Mouse (Mus musculus) CH12.LX (cell line): ENCODE results near the gene Gm11037. TPM values are rescaled to one million over a fixed set of nuclear protein-coding genes. Genes with fewer than 3 reads are reported as not detected.

ENCODE experiments used
- DNase-seq: peaks from one replicate; pipeline ENCODE4 v3.0.0-alpha.2; 2013; ENCODE audit errors: extremely low read depth
- H3K27ac ChIP-seq: 2 replicates; pipeline ENCODE4 v1.5.1; 2012; ENCODE audit warnings: low read depth, mild to moderate bottlenecking, control low read depth, moderate library complexity; ENCODE audit not compliant: insufficient read depth
- H3K27me3 ChIP-seq: replicated peaks from 2 replicates; pipeline ENCODE3; 2012; ENCODE audit warnings: inconsistent platforms
- H3K36me3 ChIP-seq, 2 experiments: replicated peaks in 1 of 2; 2 replicates each; pipeline versions ENCODE3 to v1.6.1; 2012; ENCODE audit warnings: inconsistent platforms in 1 of 2, low read length in 1 of 2, mild to moderate bottlenecking in 1 of 2, mixed read lengths in 1 of 2, moderate library complexity in 1 of 2; ENCODE audit not compliant: control insufficient read depth in 1 of 2, insufficient read depth in 1 of 2
- H3K4me1 ChIP-seq, 2 experiments: 2 replicates each; pipeline ENCODE4 v1.6.1; 2012; ENCODE audit warnings: inconsistent platforms in 1 of 2, moderate library complexity in 1 of 2; ENCODE audit not compliant: insufficient read depth in 2 of 2, control insufficient read depth in 1 of 2
- H3K4me2 ChIP-seq: 2 replicates; pipeline ENCODE4 v1.6.1; 2012; ENCODE audit warnings: low read depth, mild to moderate bottlenecking, control low read depth; ENCODE audit not compliant: poor library complexity, insufficient read depth, severe bottlenecking
- H3K4me3 ChIP-seq, 3 experiments: fragments of 150-350 bp in 1 of 3; sonication (generic) in 1 of 3; replicated peaks in 1 of 3; 2 replicates each; pipeline versions ENCODE3 to v1.5.1; 2011 to 2012; ENCODE audit warnings: low read depth in 2 of 3, low read length in 2 of 3, mild to moderate bottlenecking in 2 of 3, moderate library complexity in 2 of 3, control low read depth in 1 of 3, improper control_type of control experiment in 1 of 3, inconsistent platforms in 1 of 3, mixed read lengths in 1 of 3; ENCODE audit not compliant: poor library complexity in 1 of 3
- H3K79me2 ChIP-seq: replicated peaks from 2 replicates; pipeline ENCODE4 v1.6.1; 2012; ENCODE audit warnings: mild to moderate bottlenecking, moderate library complexity; ENCODE audit not compliant: control insufficient read depth, poor library complexity, insufficient read depth, severe bottlenecking; ENCODE audit errors: extremely low read depth
- H3K9ac ChIP-seq: 2 replicates; pipeline ENCODE4 v1.6.1; 2012; ENCODE audit warnings: low read depth, mild to moderate bottlenecking, control low read depth, moderate library complexity; ENCODE audit not compliant: insufficient read depth
- H3K9me3 ChIP-seq: replicated peaks from 2 replicates; pipeline ENCODE3; 2012; ENCODE audit warnings: low read length, inconsistent platforms, mixed read lengths
- CHD2 ChIP-seq: IDR thresholded peaks from 2 replicates; pipeline ENCODE4 v1.6.1; 2011; ENCODE audit warnings: low read length, improper control_type of control experiment
- CTCF ChIP-seq, 2 experiments: IDR thresholded peaks in 1 of 2; conservative IDR thresholded peaks in 1 of 2; 2 replicates each; pipeline ENCODE4 v1.5.1; 2011 to 2012; ENCODE audit warnings: low read depth in 2 of 2, low read length in 2 of 2, improper control_type of control experiment in 1 of 2, inconsistent platforms in 1 of 2, mild to moderate bottlenecking in 1 of 2, moderate library complexity in 1 of 2
- E2F4 ChIP-seq: IDR thresholded peaks from 2 replicates; pipeline ENCODE4 v1.6.1; 2011; ENCODE audit warnings: low read depth, low read length, improper control_type of control experiment; ENCODE audit not compliant: insufficient replicate concordance
- GABPA ChIP-seq: IDR thresholded peaks from 2 replicates; pipeline ENCODE4 v1.6.1; 2012; ENCODE audit warnings: low read depth, low read length, improper control_type of control experiment, inconsistent platforms; ENCODE audit not compliant: insufficient replicate concordance
- KAT2A ChIP-seq: IDR thresholded peaks from 2 replicates; pipeline ENCODE4 v1.6.1; 2012; ENCODE audit warnings: low read length, improper control_type of control experiment, inconsistent platforms; ENCODE audit not compliant: insufficient replicate concordance
- MAX ChIP-seq: IDR thresholded peaks from 2 replicates; pipeline ENCODE4 v1.6.1; 2011; ENCODE audit warnings: low read length, improper control_type of control experiment
- MAZ ChIP-seq: IDR thresholded peaks from 2 replicates; pipeline ENCODE4 v1.6.1; 2012; ENCODE audit warnings: low read depth, mild to moderate bottlenecking, inconsistent platforms, low read length, improper control_type of control experiment, moderate library complexity
- MYC ChIP-seq: IDR thresholded peaks from 2 replicates; pipeline ENCODE4 v1.6.1; 2011; ENCODE audit warnings: low read depth, mild to moderate bottlenecking, improper control_type of control experiment, low read length
- PAX5 ChIP-seq: IDR thresholded peaks from 2 replicates; pipeline ENCODE4 v1.6.1; 2012; ENCODE audit warnings: low read length, inconsistent platforms, mixed read lengths
- POLR2A ChIP-seq: IDR thresholded peaks from 2 replicates; pipeline ENCODE4 v1.6.1; 2011; ENCODE audit warnings: low read depth, mild to moderate bottlenecking, improper control_type of control experiment, low read length
- POLR2AphosphoS2 ChIP-seq: IDR thresholded peaks from 2 replicates; pipeline ENCODE4 v1.6.1; 2011; ENCODE audit warnings: low read depth, low read length, improper control_type of control experiment
- RCOR1 ChIP-seq: conservative IDR thresholded peaks from 2 replicates; pipeline ENCODE4 v1.6.1; 2012; ENCODE audit warnings: low read depth, mild to moderate bottlenecking, inconsistent platforms, low read length, improper control_type of control experiment
- SIN3A ChIP-seq: IDR thresholded peaks from 2 replicates; pipeline ENCODE4 v1.6.1; 2012; ENCODE audit warnings: low read length, improper control_type of control experiment, inconsistent platforms
- SMC3 ChIP-seq: IDR thresholded peaks from 2 replicates; pipeline ENCODE4 v1.6.1; 2011; ENCODE audit warnings: low read depth, low read length, improper control_type of control experiment
- TBP ChIP-seq: conservative IDR thresholded peaks from 2 replicates; pipeline ENCODE4 v1.6.1; 2011; ENCODE audit warnings: low read depth, low read length, improper control_type of control experiment
- TCF12 ChIP-seq: IDR thresholded peaks from 2 replicates; pipeline ENCODE4 v1.6.1; 2014; ENCODE audit warnings: low read depth, mild to moderate bottlenecking, inconsistent platforms, low read length, improper control_type of control experiment
- USF2 ChIP-seq: conservative IDR thresholded peaks from 2 replicates; pipeline ENCODE4 v1.6.1; 2011; ENCODE audit warnings: low read depth, low read length, improper control_type of control experiment
- ZC3H11A ChIP-seq: IDR thresholded peaks from 2 replicates; pipeline ENCODE4 v1.6.1; 2012; ENCODE audit warnings: low read depth, mild to moderate bottlenecking, inconsistent platforms, low read length, improper control_type of control experiment
- ZKSCAN1 ChIP-seq: IDR thresholded peaks from 2 replicates; pipeline ENCODE4 v1.6.1; 2012; ENCODE audit warnings: low read depth, inconsistent platforms, low read length, improper control_type of control experiment, borderline replicate concordance
- ZMIZ1 ChIP-seq: IDR thresholded peaks from 2 replicates; pipeline ENCODE4 v1.6.1; 2012; ENCODE audit warnings: low read depth, mild to moderate bottlenecking, inconsistent platforms, low read length, improper control_type of control experiment
- ZNF384 ChIP-seq: IDR thresholded peaks from 2 replicates; pipeline ENCODE4 v1.6.1; 2012; ENCODE audit warnings: low read depth, low read length, improper control_type of control experiment, inconsistent platforms
- dilution Hi-C: fragments of 300-500 bp; cut with MboI; formaldehyde crosslinking; loops from 2 replicates; pipeline ENCODE4 v1.14.3; 2020; ENCODE audit warnings: low sequenced_read_pairs; ENCODE audit not compliant: extremely low pct_unique_long_range_greater_than_20kb, extremely low pct_ligation_motif_present
- in situ Hi-C: fragments of 300-500 bp; cut with MboI; formaldehyde crosslinking; loops from 3 replicates; pipeline ENCODE4 v1.14.3; 2019; ENCODE audit warnings: low sequenced_read_pairs, low pct_ligation_motif_present, low pct_unique_long_range_greater_than_20kb, mixed read lengths
- polyA plus RNA-seq: library from polyadenylated mRNA; unstranded; fragments of >175 nt; gene quantifications from 2 replicates; pipeline ENCODE4 v1.2.1, GENCODE M21; 2012; ENCODE audit warnings: low read depth; ENCODE audit not compliant: insufficient read length
- total RNA-seq, 2 experiments: library from RNA; depleted of rRNA; stranded (reverse); fragments of 300-350 nt in 1 of 2; fragments of >200 nt in 1 of 2; gene quantifications; 2 replicates each; pipeline ENCODE4 v1.2.3; 2012 to 2014

Gm11037 gene
- total and polyA plus RNA-seq, 3 experiments: not detected

- dilution Hi-C loops: no loop called here
Observed at GRCm38 (mm10) chr2:131105989-131106388, 27.3 kb upstream of the Gm11037 start.

GRCm38 (mm10) chr2:131118968-131119574, 14.2 kb upstream of the Gm11037 start:
- Histone ChIP-seq H3K27me3 (peaks cover 15% of the 10 kb centered on the region), H3K9me3 (no peaks in the 10 kb centered on the region), H3K27ac (no peak overlapping the region), H3K36me3 (no peaks in the 10 kb centered on the region), H3K4me2 (no peak overlapping the region), H3K4me1 (peaks cover 0 to under 1% of the 10 kb centered on the region in 2 experiments; a peak in 1 of 4 replicates), H3K9ac (no peak overlapping the region), H3K4me3 (no peak overlapping the region), H3K79me2 (no peaks in the 10 kb centered on the region)
- no peak for DNase-seq
- dilution Hi-C loops: no loop called here
- in situ Hi-C loops: no loop called here
- TF ChIP-seq GABPA (no peak), PAX5 (no peak), MAX (no peak), MAZ (no peak), ZMIZ1 (no peak), TBP (no peak), ZKSCAN1 (no peak), POLR2A (no peak), TCF12 (no peak), USF2 (no peak), CTCF (conservative IDR thresholded peaks at IDR 0.05 in 1 of 2, IDR thresholded peaks at IDR 0.05 in 1 of 2; ENCODE audit: low read depth in 2 of 2, low read length in 2 of 2) (no peak), CHD2 (no peak)

More at GRCm38 (mm10) chr2:131105989-131106388, 27.3 kb upstream of the Gm11037 start:
- Histone ChIP-seq H3K9me3 (no peaks in the 10 kb centered on the region), H3K27me3 (peaks cover 6% of the 10 kb centered on the region), H3K4me2 (no peak overlapping the region), H3K4me3 (no peak overlapping the region), H3K9ac (no peak overlapping the region), H3K36me3 (no peaks in the 10 kb centered on the region), H3K27ac (no peak overlapping the region), H3K79me2 (no peaks in the 10 kb centered on the region), H3K4me1 (no peaks in the 10 kb centered on the region)
- in situ Hi-C loops: no loop called here
- DNase-seq: no peak
- no peak for TF ChIP-seq RCOR1
- no peak for TF ChIP-seq PAX5
- no peak for TF ChIP-seq SIN3A
- TF ChIP-seq MAX: no peak
- no peak for TF ChIP-seq ZNF384

- in situ Hi-C loops: no loop called here
- H3K4me3 ChIP-seq: no peak overlapping the region
Observed at GRCm38 (mm10) chr2:131124166-131124565, 9.1 kb upstream of the Gm11037 start.

More at GRCm38 (mm10) chr2:131124166-131124565, 9.1 kb upstream of the Gm11037 start:
- TF ChIP-seq SMC3 (no peak), ZC3H11A (no peak), POLR2AphosphoS2 (no peak), KAT2A (no peak), E2F4 (no peak), MAX (no peak), MYC (no peak)
- dilution Hi-C loops: no loop called here
- H3K27me3 ChIP-seq: peaks cover 37% of the 10 kb centered on the region
- no peak overlapping the region for H3K27ac ChIP-seq
- H3K79me2 ChIP-seq: no peaks in the 10 kb centered on the region
- no peak overlapping the region for H3K9ac ChIP-seq
- no peak overlapping the region for H3K4me2 ChIP-seq
- no peak for DNase-seq
- no peaks in the 10 kb centered on the region for H3K9me3 ChIP-seq
- H3K36me3 ChIP-seq: no peaks in the 10 kb centered on the region
- H3K4me1 ChIP-seq: peaks cover 13 to 49% of the 10 kb centered on the region in 2 experiments
